Mouse (Mus musculus) MEL (cell line): ENCODE results near the gene Gm5294. TPM values are rescaled to one million over a fixed set of nuclear protein-coding genes. Genes with fewer than 3 reads are reported as not detected.

Experiments
- DNase-seq: peaks from one replicate; pipeline ENCODE4 v3.0.0; 2011; ENCODE audit warnings: low read depth, low spot score
- H3K27ac ChIP-seq: 2 replicates; pipeline ENCODE4 v1.5.1; 2012; ENCODE audit warnings: low read depth, mild to moderate bottlenecking, control low read depth, low read length, moderate library complexity; ENCODE audit not compliant: control insufficient read depth
- H3K27me3 ChIP-seq, 2 experiments: fragments of 150-350 bp in 1 of 2; sonication (generic) in 1 of 2; 2 replicates each; pipeline ENCODE4 v1.6.1; 2012; ENCODE audit warnings: low read length in 2 of 2, mild to moderate bottlenecking in 2 of 2, improper control_type of control experiment in 1 of 2, moderate library complexity in 1 of 2; ENCODE audit not compliant: insufficient read depth in 2 of 2, control insufficient read depth in 1 of 2
- H3K36me3 ChIP-seq, 2 experiments: 2 replicates each; pipeline ENCODE4 v1.6.1; 2012 to 2014; ENCODE audit warnings: low read length in 2 of 2, improper control_type of control experiment in 1 of 2, inconsistent platforms in 1 of 2, mild to moderate bottlenecking in 1 of 2; ENCODE audit not compliant: insufficient read depth in 2 of 2, control insufficient read depth in 1 of 2
- H3K4me1 ChIP-seq, 2 experiments: fragments of 150-350 bp in 1 of 2; sonication (generic) in 1 of 2; 2 replicates each; pipeline ENCODE4 v1.6.1; 2012; ENCODE audit warnings: low read length in 2 of 2, improper control_type of control experiment in 1 of 2, mild to moderate bottlenecking in 1 of 2; ENCODE audit not compliant: insufficient read depth in 2 of 2, control insufficient read depth in 1 of 2
- H3K4me3 ChIP-seq, 2 experiments: fragments of 150-350 bp in 1 of 2; sonication (generic) in 1 of 2; 2 replicates each; pipeline ENCODE4 v1.5.1; 2012; ENCODE audit warnings: low read depth in 2 of 2, low read length in 2 of 2, mild to moderate bottlenecking in 2 of 2, moderate library complexity in 2 of 2, control low read depth in 1 of 2, improper control_type of control experiment in 1 of 2; ENCODE audit not compliant: control insufficient read depth in 1 of 2, insufficient read depth in 1 of 2
- H3K79me2 ChIP-seq: 2 replicates; pipeline ENCODE4 v1.6.1; 2012; ENCODE audit warnings: mild to moderate bottlenecking, low read length, moderate library complexity; ENCODE audit not compliant: control insufficient read depth, poor library complexity, insufficient read depth
- H3K9ac ChIP-seq: 2 replicates; pipeline ENCODE4 v1.6.1; 2012; ENCODE audit warnings: low read depth, mild to moderate bottlenecking, control low read depth, low read length, moderate library complexity; ENCODE audit not compliant: control insufficient read depth, poor library complexity, severe bottlenecking
- H3K9me3 ChIP-seq: fragments of 150-350 bp; sonication (generic); replicated peaks from 2 replicates; pipeline ENCODE4 v1.6.1; 2012; ENCODE audit warnings: mild to moderate bottlenecking, low read length, improper control_type of control experiment, moderate library complexity; ENCODE audit not compliant: insufficient read depth
- BHLHE40 ChIP-seq: IDR thresholded peaks from 2 replicates; pipeline ENCODE4 v1.6.1; 2012; ENCODE audit warnings: low read depth, mild to moderate bottlenecking, inconsistent platforms, low read length, improper control_type of control experiment, borderline replicate concordance
- CHD2 ChIP-seq: IDR thresholded peaks from 2 replicates; pipeline ENCODE4 v1.6.1; 2011; ENCODE audit warnings: low read length, improper control_type of control experiment
- E2F4 ChIP-seq: IDR thresholded peaks from 2 replicates; pipeline ENCODE4 v1.6.1; 2011; ENCODE audit warnings: low read depth, low read length, improper control_type of control experiment, borderline replicate concordance
- ELF1 ChIP-seq: IDR thresholded peaks from 2 replicates; pipeline ENCODE4 v1.6.1; 2014; ENCODE audit warnings: low read depth, mild to moderate bottlenecking, inconsistent platforms, low read length, improper control_type of control experiment, moderate library complexity
- ETS1 ChIP-seq: IDR thresholded peaks from 2 replicates; pipeline ENCODE4 v1.6.1; 2012; ENCODE audit warnings: low read depth, mild to moderate bottlenecking, inconsistent platforms, low read length, improper control_type of control experiment, moderate library complexity
- GATA1 ChIP-seq: IDR thresholded peaks from 2 replicates; pipeline ENCODE4 v1.6.1; 2011; ENCODE audit warnings: low read depth, low read length, improper control_type of control experiment
- HCFC1 ChIP-seq: IDR thresholded peaks from 2 replicates; pipeline ENCODE4 v1.6.1; 2012; ENCODE audit warnings: low read depth, mild to moderate bottlenecking, inconsistent platforms, low read length, improper control_type of control experiment, moderate library complexity
- JUND ChIP-seq: IDR thresholded peaks from 2 replicates; pipeline ENCODE4 v1.6.1; 2011; ENCODE audit warnings: low read depth, mild to moderate bottlenecking, improper control_type of control experiment, low read length
- KAT2A ChIP-seq: conservative IDR thresholded peaks from 2 replicates; pipeline ENCODE4 v1.6.1; 2012; ENCODE audit warnings: low read depth, low read length, improper control_type of control experiment, inconsistent platforms
- MAZ ChIP-seq: IDR thresholded peaks from 2 replicates; pipeline ENCODE4 v1.6.1; 2012; ENCODE audit warnings: low read depth, mild to moderate bottlenecking, inconsistent platforms, low read length, improper control_type of control experiment
- MXI1 ChIP-seq: IDR thresholded peaks from 2 replicates; pipeline ENCODE4 v1.6.1; 2011; ENCODE audit warnings: mild to moderate bottlenecking, low read depth, low read length, improper control_type of control experiment
- MYB ChIP-seq: IDR thresholded peaks from 2 replicates; pipeline ENCODE4 v1.6.1; 2011; ENCODE audit warnings: mild to moderate bottlenecking, low read depth, low read length, improper control_type of control experiment
- MYC ChIP-seq: IDR thresholded peaks from 2 replicates; pipeline ENCODE4 v1.6.1; 2011; ENCODE audit warnings: low read depth, mild to moderate bottlenecking, low read length, improper control_type of control experiment, moderate library complexity
- NELFE ChIP-seq: IDR thresholded peaks from 2 replicates; pipeline ENCODE4 v1.6.1; 2011; ENCODE audit warnings: low read depth, low read length, improper control_type of control experiment
- NRF1 ChIP-seq: IDR thresholded peaks from 2 replicates; pipeline ENCODE4 v1.6.1; 2014; ENCODE audit warnings: low read depth, mild to moderate bottlenecking, inconsistent platforms, low read length, improper control_type of control experiment, moderate library complexity; ENCODE audit not compliant: poor library complexity, insufficient read depth, severe bottlenecking
- POLR2A ChIP-seq, 2 experiments: IDR thresholded peaks; 2 replicates each; pipeline ENCODE4 v1.6.1; 2011 to 2012; ENCODE audit warnings: low read length in 2 of 2, mild to moderate bottlenecking in 2 of 2, control low read depth in 1 of 2, improper control_type of control experiment in 1 of 2, low read depth in 1 of 2, moderate library complexity in 1 of 2; ENCODE audit not compliant: control insufficient read depth in 1 of 2, insufficient read depth in 1 of 2, poor library complexity in 1 of 2
- POLR2AphosphoS2 ChIP-seq: IDR thresholded peaks from 2 replicates; pipeline ENCODE4 v1.6.1; 2011; ENCODE audit warnings: low read length, improper control_type of control experiment
- RCOR1 ChIP-seq: IDR thresholded peaks from 2 replicates; pipeline ENCODE4 v1.6.1; 2012; ENCODE audit warnings: low read depth, mild to moderate bottlenecking, inconsistent platforms, low read length, improper control_type of control experiment
- TCF12 ChIP-seq: IDR thresholded peaks from 2 replicates; pipeline ENCODE4 v1.6.1; 2014; ENCODE audit warnings: low read depth, mild to moderate bottlenecking, inconsistent platforms, low read length, improper control_type of control experiment, moderate library complexity
- UBTF ChIP-seq: IDR thresholded peaks from 2 replicates; pipeline ENCODE4 v1.6.1; 2012; ENCODE audit warnings: low read depth, mild to moderate bottlenecking, inconsistent platforms, low read length, improper control_type of control experiment, moderate library complexity, borderline replicate concordance; ENCODE audit not compliant: insufficient read depth
- USF1 ChIP-seq: IDR thresholded peaks from 2 replicates; pipeline ENCODE4 v1.6.1; 2014; ENCODE audit warnings: low read depth, mild to moderate bottlenecking, inconsistent platforms, low read length, improper control_type of control experiment, moderate library complexity
- USF2 ChIP-seq, 2 experiments: IDR thresholded peaks; 2 replicates each; pipeline ENCODE4 v1.6.1; 2011 to 2012; ENCODE audit warnings: improper control_type of control experiment in 2 of 2, low read length in 2 of 2, borderline replicate concordance in 1 of 2, inconsistent platforms in 1 of 2, low read depth in 1 of 2, mild to moderate bottlenecking in 1 of 2; ENCODE audit not compliant: insufficient read depth in 1 of 2
- ZKSCAN1 ChIP-seq: IDR thresholded peaks from 2 replicates; pipeline ENCODE4 v1.6.1; 2012; ENCODE audit warnings: low read depth, mild to moderate bottlenecking, inconsistent platforms, low read length, improper control_type of control experiment, moderate library complexity
- ZMIZ1 ChIP-seq: IDR thresholded peaks from 2 replicates; pipeline ENCODE4 v1.6.1; 2012; ENCODE audit warnings: low read depth, mild to moderate bottlenecking, inconsistent platforms, low read length, improper control_type of control experiment, moderate library complexity
- ZNF384 ChIP-seq: IDR thresholded peaks from 2 replicates; pipeline ENCODE4 v1.6.1; 2012; ENCODE audit warnings: low read depth, mild to moderate bottlenecking, inconsistent platforms, low read length, improper control_type of control experiment
- polyA plus RNA-seq, 2 experiments: library from polyadenylated mRNA; stranded (reverse) in 1 of 2; unstranded in 1 of 2; fragments of >175 nt in 1 of 2; fragments of >200 nt in 1 of 2; gene quantifications; 2 replicates each; pipeline versions ENCODE4 v1.2.1 to v1.2.4; 2012; ENCODE audit warnings: low replicate concordance in 2 of 2, low read depth in 1 of 2; ENCODE audit not compliant: insufficient read length in 2 of 2, insufficient read depth in 1 of 2, missing spikeins in 1 of 2
- total RNA-seq: library from RNA; depleted of rRNA; stranded (reverse); fragments of 300-350 nt; gene quantifications from 2 replicates; pipeline ENCODE4 v1.2.3, GENCODE M21; 2012

The Gm5294 gene
- total and polyA plus RNA-seq, 3 experiments = not detected

- Histone ChIP-seq H3K36me3 (no peaks in the 10 kb centered on the region), H3K9me3 (no peaks in the 10 kb centered on the region), H3K9ac (no peak overlapping the region), H3K27ac (no peak overlapping the region), H3K27me3 (no peaks in the 10 kb centered on the region; a peak in 1 of 4 replicates), H3K4me1 (no peaks in the 10 kb centered on the region)
- no peak for DNase-seq
- TF ChIP-seq ZMIZ1 = no peak
- TF ChIP-seq NELFE = no peak
- TF ChIP-seq CHD2 = no peak
- no peak for TF ChIP-seq MYB
- TF ChIP-seq ZKSCAN1 = no peak
- TF ChIP-seq NRF1 = no peak
- TF ChIP-seq MXI1 = no peak
- TF ChIP-seq KAT2A = no peak
- TF ChIP-seq POLR2AphosphoS2 = no peak
- TF ChIP-seq ETS1 = no peak
- no peak for TF ChIP-seq E2F4
- TF ChIP-seq GATA1 = no peak
- TF ChIP-seq TCF12 = no peak
- TF ChIP-seq, all 39 proteins: peak for 0
- no peaks in the 10 kb centered on the region for H3K79me2 ChIP-seq
- H3K4me3 ChIP-seq = no peak overlapping the region
Observed at GRCm38 (mm10) chr5:138825090-138825489, 5.2 kb downstream of the Gm5294 start.

GRCm38 (mm10) chr5:138833406-138833805, 13.5 kb downstream of the Gm5294 start:
- H3K4me1 ChIP-seq = no peaks in the 10 kb centered on the region
- no peaks in the 10 kb centered on the region for H3K27me3 ChIP-seq
- TF ChIP-seq HCFC1 (no peak), MAZ (no peak), TCF12 (no peak), JUND (no peak), USF1 (no peak), RCOR1 (no peak), MYC (no peak), BHLHE40 (no peak), POLR2A (IDR thresholded peaks at IDR 0.05; ENCODE audit: control insufficient read depth in 1 of 2, insufficient read depth in 1 of 2, low read depth in 1 of 2, low read length in 2 of 2, poor library complexity in 1 of 2) (no peak), GATA1 (no peak), UBTF (no peak), ELF1 (no peak), NRF1 (no peak), USF2 (IDR thresholded peaks at IDR 0.05; ENCODE audit: borderline replicate concordance in 1 of 2, insufficient read depth in 1 of 2, low read depth in 1 of 2, low read length in 2 of 2) (no peak), ZNF384 (no peak), ZKSCAN1 (no peak), MYB (no peak), ETS1 (no peak), E2F4 (no peak), CHD2 (no peak)
- DNase-seq = no peak
- no peak overlapping the region for H3K27ac ChIP-seq
- H3K9me3 ChIP-seq = no peaks in the 10 kb centered on the region
- H3K36me3 ChIP-seq = no peaks in the 10 kb centered on the region
- H3K79me2 ChIP-seq = no peaks in the 10 kb centered on the region
- no peak overlapping the region for H3K4me3 ChIP-seq
- H3K9ac ChIP-seq = no peak overlapping the region
